Mouse (Mus musculus) liver, embryonic 14.5 days (tissue): ENCODE measurements around the gene Lyrm7. TPM values are rescaled to one million over a fixed set of nuclear protein-coding genes. Genes with fewer than 3 reads are reported as not detected.

ENCODE experiments used
- ATAC-seq: fragments of 200-750 bp; cut with Nextera tagmentation; 2 replicates; pipeline ENCODE4 v1.8.0; 2017; ENCODE audit warnings: moderate number of reproducible peaks, mild to moderate bottlenecking, moderate library complexity; ENCODE audit not compliant: insufficient read depth
- DNase-seq, 3 experiments: peaks; one replicate each; pipeline ENCODE4 v3.0.0-alpha.2; 2012 to 2013; ENCODE audit warnings: low read depth in 3 of 3, low spot score in 3 of 3
- H3K27ac ChIP-seq: fragments of 300-500 bp; sonication (generic); 2 replicates; pipeline ENCODE4 v1.5.1; 2014; ENCODE audit warnings: moderate library complexity, mild to moderate bottlenecking, control low read depth, inconsistent platforms
- H3K27me3 ChIP-seq: fragments of 300-500 bp; sonication (generic); 2 replicates; pipeline ENCODE4 v1.6.1; 2014; ENCODE audit warnings: mild to moderate bottlenecking, low read length, moderate library complexity; ENCODE audit not compliant: control insufficient read depth, insufficient read depth
- H3K36me3 ChIP-seq: fragments of 300-500 bp; sonication (generic); replicated peaks from 2 replicates; pipeline ENCODE4 v1.6.1; 2014; ENCODE audit warnings: low read depth; ENCODE audit not compliant: control insufficient read depth, insufficient read depth
- H3K4me1 ChIP-seq, 2 experiments: fragments of 200-500 bp in 1 of 2; fragments of 300-500 bp in 1 of 2; sonication (generic) in 1 of 2; replicated peaks; 2 replicates each; pipeline ENCODE4 v1.6.1; 2012 to 2014; ENCODE audit warnings: antibody characterized with exemption in 1 of 2, inconsistent platforms in 1 of 2, low read length in 1 of 2; ENCODE audit not compliant: control insufficient read depth in 2 of 2, insufficient read depth in 2 of 2
- H3K4me2 ChIP-seq: fragments of 300-500 bp; sonication (generic); 2 replicates; pipeline ENCODE4 v1.6.1; 2014; ENCODE audit warnings: low read depth, mild to moderate bottlenecking, control low read depth, moderate library complexity
- H3K4me3 ChIP-seq, 2 experiments: fragments of 200-500 bp in 1 of 2; fragments of 300-500 bp in 1 of 2; sonication (generic) in 1 of 2; 2 replicates each; pipeline ENCODE4 v1.5.1; 2012 to 2014; ENCODE audit warnings: low read depth in 2 of 2, low read length in 2 of 2, mild to moderate bottlenecking in 2 of 2, control low read depth in 1 of 2, inconsistent platforms in 1 of 2, moderate library complexity in 1 of 2; ENCODE audit not compliant: insufficient read depth in 1 of 2
- H3K9ac ChIP-seq: fragments of 300-500 bp; sonication (generic); replicated peaks from 2 replicates; pipeline ENCODE4 v1.6.1; 2014; ENCODE audit warnings: mild to moderate bottlenecking, control low read depth, moderate library complexity
- H3K9me3 ChIP-seq: fragments of 300-500 bp; sonication (generic); 2 replicates; pipeline ENCODE4 v1.6.1; 2016; ENCODE audit warnings: low read length, mixed read lengths; ENCODE audit not compliant: control insufficient read depth
- CTCF ChIP-seq: IDR thresholded peaks from 2 replicates; pipeline ENCODE4 v1.5.1; 2016; ENCODE audit warnings: antibody characterized with exemption, low read depth, control low read depth
- EP300 ChIP-seq: IDR thresholded peaks from 2 replicates; pipeline ENCODE4 v1.6.1; 2016; ENCODE audit warnings: antibody characterized with exemption, low read depth
- WGBS: fragments of 180-500 bp; shearing (Covaris S2); extraction: QIAGEN DNeasy Blood & Tissue Kit; methylation state at CpG from one replicate; pipeline ENCODE4 v1.1.7; 2014; ENCODE audit not compliant: insufficient replicate concordance; 5-methylcytosine and 5-hydroxymethylcytosine counted together
- polyA plus RNA-seq, 2 experiments: library from polyadenylated mRNA; depleted of rRNA in 1 of 2; stranded (reverse) in 1 of 2; unstranded in 1 of 2; fragments of >200 nt; fragmentation: Nextera tagmentation in 1 of 2; extraction: Ambion mirVana in 1 of 2; gene quantifications; 2 replicates each; pipeline versions ENCODE4 v1.2.1 to v1.2.3; 2012 to 2014

Gene Lyrm7
- polyA plus RNA-seq, 2 experiments = 2.0 to 5.4 TPM

DNA sequence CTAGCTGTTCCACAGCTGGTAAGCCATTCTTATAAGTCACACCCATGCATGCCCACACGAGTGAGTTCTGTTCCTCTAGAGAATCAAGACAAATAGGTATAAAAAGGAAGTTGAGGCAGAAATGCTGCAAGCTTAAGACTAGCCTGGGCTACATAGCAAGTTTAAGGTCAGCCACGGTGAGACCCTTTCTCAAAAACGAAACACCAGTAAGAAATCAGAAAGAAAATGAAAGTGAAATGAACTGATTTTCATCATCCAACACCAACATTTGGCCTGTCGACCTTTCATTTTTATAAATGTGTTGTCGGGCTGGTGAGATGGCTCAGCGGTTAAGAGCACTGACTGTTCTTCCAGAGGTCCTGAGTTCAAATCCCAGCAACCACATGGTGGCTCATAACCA lies 18.2 kb upstream of the Lyrm7 start:
- DNase-seq (no peak), ATAC-seq (no peak)
- WGBS = 58% methylated on average over 6 of the region's 6 CpGs
- H3K4me3 ChIP-seq = no peak overlapping the region
- H3K27ac ChIP-seq = no peak overlapping the region
- H3K4me2 ChIP-seq = no peak overlapping the region
- no peak overlapping the region for H3K9ac ChIP-seq
- H3K9me3 ChIP-seq = no peaks in the 10 kb centered on the region
- no peaks in the 10 kb centered on the region for H3K27me3 ChIP-seq
- no peak for TF ChIP-seq CTCF
- TF ChIP-seq EP300 = no peak
- peaks cover 0 to 13% of the 10 kb centered on the region in 2 experiments; a peak in 2 of 4 replicates for H3K4me1 ChIP-seq
- H3K36me3 ChIP-seq = peaks cover 3% of the 10 kb centered on the region

- 62% methylated on average over 5 of the region's 5 CpGs for WGBS
Measured at GRCm38 (mm10) chr11:54876031-54876430, 15.3 kb upstream of the Lyrm7 start.

GRCm38 (mm10) chr11:54871831-54872537 lies 11.3 kb upstream of the Lyrm7 start:
- TF ChIP-seq EP300 (no peak), CTCF (no peak)
- Histone ChIP-seq H3K9ac (no peak overlapping the region), H3K4me3 (no peak overlapping the region), H3K27ac (no peak overlapping the region), H3K36me3 (peaks cover 26% of the 10 kb centered on the region), H3K4me1 (peaks cover 9 to 19% of the 10 kb centered on the region in 2 experiments), H3K4me2 (no peak overlapping the region), H3K9me3 (no peaks in the 10 kb centered on the region), H3K27me3 (no peaks in the 10 kb centered on the region)
- WGBS = 73% methylated on average over 7 of the region's 7 CpGs
- DNase-seq (no peak), ATAC-seq (no peak)

More at GRCm38 (mm10) chr11:54876031-54876430, 15.3 kb upstream of the Lyrm7 start:
- ATAC-seq = no peak
- Histone ChIP-seq H3K4me3 (no peak overlapping the region), H3K4me2 (no peak overlapping the region), H3K27ac (no peak overlapping the region), H3K9ac (no peak overlapping the region), H3K4me1 (peaks cover 0 to 7% of the 10 kb centered on the region in 2 experiments; a peak in 1 of 4 replicates), H3K27me3 (no peaks in the 10 kb centered on the region), H3K36me3 (peaks cover 14% of the 10 kb centered on the region), H3K9me3 (no peaks in the 10 kb centered on the region)
- no peak for TF ChIP-seq EP300
- no peak for TF ChIP-seq CTCF
- no peak for DNase-seq

GRCm38 (mm10) chr11:54869318-54869717 lies 8.6 kb upstream of the Lyrm7 start:
- no peaks in the 10 kb centered on the region for H3K9me3 ChIP-seq
- H3K4me1 ChIP-seq = peaks cover 9 to 27% of the 10 kb centered on the region in 2 experiments
- no peak for ATAC-seq
- no peak overlapping the region for H3K4me3 ChIP-seq
- peak overlapping the region; percentile 14 for H3K9ac ChIP-seq
- peak overlapping the region; percentile 26 for H3K27ac ChIP-seq
- no peak for DNase-seq
- H3K36me3 ChIP-seq = peaks cover 26% of the 10 kb centered on the region
- no peaks in the 10 kb centered on the region for H3K27me3 ChIP-seq
- no peak for TF ChIP-seq CTCF
- no peak for TF ChIP-seq EP300
- 70% methylated on average over 3 of the region's 3 CpGs for WGBS
- peak overlapping the region; percentile 38; the same call in 1 of the 2 replicates for H3K4me2 ChIP-seq

DNA sequence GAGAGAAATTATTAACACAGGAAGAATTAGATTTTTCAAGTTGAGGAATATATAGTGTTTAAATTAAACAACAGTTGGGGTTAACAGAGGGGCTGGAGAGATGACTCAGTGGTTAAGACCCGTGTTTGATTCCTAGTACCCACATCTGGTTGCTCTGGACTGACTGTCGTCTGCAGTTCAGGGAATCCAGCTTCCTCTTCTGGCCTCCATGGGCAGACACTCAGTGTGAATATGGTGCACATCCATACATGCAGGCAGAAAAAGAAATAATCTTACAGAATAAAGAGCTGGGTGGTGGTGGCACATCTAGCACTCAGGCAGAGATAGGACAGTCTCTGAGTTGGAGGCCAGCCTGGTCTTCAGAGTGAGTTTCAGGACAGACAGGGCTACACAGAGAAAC lies 7.7 kb upstream of the Lyrm7 start:
- H3K4me3 ChIP-seq = peak overlapping the region in 1 of 2 experiments; percentile 10; a peak in 1 of 4 replicates
- H3K9me3 ChIP-seq = no peaks in the 10 kb centered on the region
- peak overlapping the region; percentile 81 for H3K4me2 ChIP-seq
- no peaks in the 10 kb centered on the region for H3K27me3 ChIP-seq
- peaks cover 23% of the 10 kb centered on the region for H3K36me3 ChIP-seq
- H3K4me1 ChIP-seq = peaks cover 9 to 27% of the 10 kb centered on the region in 2 experiments
- no peak for ATAC-seq
- WGBS = 28% methylated on average over 2 of the region's 2 CpGs
- no peak for TF ChIP-seq CTCF
- TF ChIP-seq EP300 = no peak
- H3K27ac ChIP-seq = peak overlapping the region; percentile 26; the same call in 1 of the 2 replicates
- no peak for DNase-seq
- no peak overlapping the region for H3K9ac ChIP-seq
